Mouse (Mus musculus) forebrain, postnatal 0 days (tissue): ENCODE results near the gene Tmem176a. TPM values are rescaled to one million over a fixed set of nuclear protein-coding genes. Genes with fewer than 3 reads are reported as not detected.

Source experiments
- ATAC-seq: fragments of 200-750 bp; cut with Nextera tagmentation; 2 replicates; pipeline ENCODE4 v1.8.0; 2017; ENCODE audit warnings: mild to moderate bottlenecking, moderate library complexity
- DNase-seq: peaks from one replicate; pipeline ENCODE4 v3.0.0-alpha.2; 2015
- H3K27ac ChIP-seq: fragments of 300-500 bp; sonication (generic); 2 replicates; pipeline ENCODE4 v1.5.1; 2014; ENCODE audit warnings: low read depth, mild to moderate bottlenecking, antibody characterized with exemption, low read length, moderate library complexity, mixed read lengths
- H3K27me3 ChIP-seq: fragments of 300-500 bp; sonication (generic); 2 replicates; pipeline ENCODE4 v1.6.1; 2014; ENCODE audit warnings: mild to moderate bottlenecking, low read length, mixed read lengths; ENCODE audit not compliant: insufficient read depth
- H3K36me3 ChIP-seq: fragments of 300-500 bp; sonication (generic); 2 replicates; pipeline ENCODE4 v1.6.1; 2014; ENCODE audit warnings: mild to moderate bottlenecking, moderate library complexity; ENCODE audit not compliant: insufficient read depth
- H3K4me1 ChIP-seq: fragments of 300-500 bp; sonication (generic); 2 replicates; pipeline ENCODE4 v1.6.1; 2014; ENCODE audit warnings: antibody characterized with exemption; ENCODE audit not compliant: insufficient read depth
- H3K4me2 ChIP-seq: fragments of 300-500 bp; sonication (generic); 2 replicates; pipeline ENCODE4 v1.6.1; 2014; ENCODE audit warnings: low read depth, mild to moderate bottlenecking, moderate library complexity
- H3K4me3 ChIP-seq: fragments of 300-500 bp; sonication (generic); 2 replicates; pipeline ENCODE4 v1.5.1; 2014; ENCODE audit warnings: low read depth, low read length, mixed read lengths
- H3K9ac ChIP-seq: fragments of 300-500 bp; sonication (generic); 2 replicates; pipeline ENCODE4 v1.6.1; 2014; ENCODE audit warnings: mild to moderate bottlenecking
- H3K9me3 ChIP-seq: fragments of 300-500 bp; sonication (generic); 2 replicates; pipeline ENCODE4 v1.6.1; 2016; ENCODE audit warnings: low read length
- CTCF ChIP-seq: sonication (generic); IDR thresholded peaks from 2 replicates; pipeline ENCODE4 v1.5.1; 2016; ENCODE audit warnings: antibody characterized with exemption, control low read depth, low read depth
- WGBS: fragments of 180-500 bp; shearing (Covaris S2); extraction: QIAGEN DNeasy Blood & Tissue Kit; methylation state at CpG from one replicate; pipeline ENCODE4 v1.1.7; 2014; 5-methylcytosine and 5-hydroxymethylcytosine counted together
- polyA plus RNA-seq: library from polyadenylated mRNA; unstranded; fragments of >200 nt; fragmentation: Nextera tagmentation; extraction: Ambion mirVana; gene quantifications from 2 replicates; pipeline ENCODE4 v1.2.1, GENCODE M21; 2015
- total RNA-seq: library from RNA; depleted of rRNA; stranded (reverse); fragments of >200 nt; gene quantifications from 2 replicates; pipeline ENCODE4 v1.2.3, GENCODE M21; 2014; rRNA removed

Tmem176a gene
- total RNA-seq (15.4 and 19.7 TPM in 2 replicates), polyA plus RNA-seq (18.3 and 24.5 TPM in 2 replicates)

GRCm38 (mm10) chr6:48840371-48840969, at the start of gene Tmem176a:
Tmem176a (plus strand) TSS chr6:48840919.
- peak within 1 kb of the TSS; percentile 73 for H3K27ac ChIP-seq
- TF ChIP-seq CTCF: no peak
- DNase-seq (peak; percentile 50), ATAC-seq (peak; percentile 32)
- H3K27me3 ChIP-seq: no peaks in the 10 kb centered on the region
- peak within 1 kb of the TSS; percentile 46 for H3K9ac ChIP-seq
- H3K4me1 ChIP-seq: peaks cover 19% of the 10 kb centered on the region; the same call in 1 of the 2 replicates
- peak within 1 kb of the TSS; percentile 48 for H3K4me2 ChIP-seq
- WGBS: 17% methylated on average over 7 of the region's 7 CpGs
- H3K36me3 ChIP-seq: no peaks in the 10 kb centered on the region
- H3K4me3 ChIP-seq: peak within 1 kb of the TSS; percentile 32
- H3K9me3 ChIP-seq: no peaks in the 10 kb centered on the region

GRCm38 (mm10) chr6:48801897-48802296, 38.8 kb upstream of the Tmem176a start:
- TF ChIP-seq CTCF: no peak
- no peaks in the 10 kb centered on the region for H3K4me1 ChIP-seq
- H3K27ac ChIP-seq: no peak overlapping the region
- DNase-seq: no peak
- H3K9me3 ChIP-seq: 0 out of 2 replicates have a peak, but pooled peaks cover 3% of the 10 kb centered on the region
- no peaks in the 10 kb centered on the region for H3K27me3 ChIP-seq
- no peak overlapping the region for H3K9ac ChIP-seq
- no peak overlapping the region for H3K4me3 ChIP-seq
- H3K4me2 ChIP-seq: no peak overlapping the region
- no peak for ATAC-seq
- H3K36me3 ChIP-seq: no peaks in the 10 kb centered on the region
- 70% methylated on average over 1 of the region's 1 CpGs for WGBS

GRCm38 (mm10) chr6:48803406-48804051, 37.2 kb upstream of the Tmem176a start:
- 0 out of 2 replicates have a peak, but pooled peaks cover 3% of the 10 kb centered on the region for H3K9me3 ChIP-seq
- H3K4me3 ChIP-seq: no peak overlapping the region
- H3K4me2 ChIP-seq: no peak overlapping the region
- TF ChIP-seq CTCF: no peak
- no peak overlapping the region for H3K27ac ChIP-seq
- no peaks in the 10 kb centered on the region for H3K27me3 ChIP-seq
- no peaks in the 10 kb centered on the region for H3K4me1 ChIP-seq
- no peaks in the 10 kb centered on the region for H3K36me3 ChIP-seq
- ATAC-seq: peak; percentile 68
- H3K9ac ChIP-seq: no peak overlapping the region
- peak; percentile 54 for DNase-seq

GRCm38 (mm10) chr6:48804346-48804745, 36.4 kb upstream of the Tmem176a start:
- no peak overlapping the region for H3K27ac ChIP-seq
- H3K27me3 ChIP-seq: no peaks in the 10 kb centered on the region
- WGBS: 87% methylated on average over 5 of the region's 5 CpGs
- no peaks in the 10 kb centered on the region for H3K36me3 ChIP-seq
- ATAC-seq: no peak
- no peak for DNase-seq
- no peak overlapping the region for H3K9ac ChIP-seq
- no peak overlapping the region for H3K4me3 ChIP-seq
- no peak overlapping the region for H3K4me2 ChIP-seq
- H3K4me1 ChIP-seq: no peaks in the 10 kb centered on the region
- H3K9me3 ChIP-seq: 0 out of 2 replicates have a peak, but pooled peaks cover 3% of the 10 kb centered on the region
- TF ChIP-seq CTCF: no peak

GRCm38 (mm10) chr6:48806746-48807145, 34.0 kb upstream of the Tmem176a start:
- TF ChIP-seq CTCF: no peak
- Histone ChIP-seq H3K4me3 (no peak overlapping the region), H3K9me3 (0 out of 2 replicates have a peak, but pooled peaks cover 3% of the 10 kb centered on the region), H3K4me1 (no peaks in the 10 kb centered on the region), H3K27me3 (no peaks in the 10 kb centered on the region), H3K27ac (no peak overlapping the region), H3K9ac (no peak overlapping the region), H3K36me3 (no peaks in the 10 kb centered on the region), H3K4me2 (no peak overlapping the region)
- ATAC-seq (no peak), DNase-seq (no peak)
- WGBS: 86% methylated on average over 3 of the region's 3 CpGs

DNA sequence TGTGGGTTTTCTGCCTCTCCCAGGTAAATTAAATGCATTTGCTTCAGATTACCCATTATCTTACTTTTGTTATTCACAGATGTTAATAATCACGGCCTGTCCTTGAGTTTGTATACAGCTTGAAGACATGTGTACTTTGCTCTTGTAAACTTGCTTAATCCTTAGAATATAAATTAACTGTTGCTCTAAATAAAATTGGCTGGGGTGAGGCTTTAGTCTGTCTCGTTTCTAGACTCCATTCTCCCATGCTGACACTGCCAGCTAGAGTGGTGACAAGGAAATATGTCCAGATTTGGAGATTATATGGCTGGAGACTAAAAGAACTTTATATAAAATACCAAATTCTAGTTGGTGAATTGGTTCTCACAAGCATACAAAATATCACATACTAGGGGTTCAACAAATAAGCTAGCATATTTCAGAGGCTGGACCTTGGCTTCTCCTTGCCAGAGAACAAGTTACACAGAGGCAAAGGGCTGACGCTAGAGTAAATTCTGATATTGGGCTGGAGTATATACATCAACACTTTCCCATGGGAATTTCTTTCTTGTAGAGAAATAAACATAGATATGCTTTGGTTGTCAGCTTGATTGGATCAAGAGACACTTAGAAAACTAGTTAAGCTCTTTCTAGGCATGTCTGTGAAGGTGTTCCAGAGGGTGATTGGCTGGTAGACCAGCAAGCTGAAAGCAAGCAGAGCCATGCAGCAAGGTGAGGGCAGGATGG, 31.1 kb upstream of the Tmem176a start:
- DNase-seq (no peak), ATAC-seq (no peak)
- H3K27me3 ChIP-seq: no peaks in the 10 kb centered on the region
- H3K9me3 ChIP-seq: 0 out of 2 replicates have a peak, but pooled peaks cover 3% of the 10 kb centered on the region
- H3K4me3 ChIP-seq: no peak overlapping the region
- no peaks in the 10 kb centered on the region for H3K4me1 ChIP-seq
- H3K27ac ChIP-seq: no peak overlapping the region
- no peak overlapping the region for H3K9ac ChIP-seq
- TF ChIP-seq CTCF: no peak
- 64% methylated on average over 3 of the region's 3 CpGs for WGBS
- H3K36me3 ChIP-seq: no peaks in the 10 kb centered on the region
- no peak overlapping the region for H3K4me2 ChIP-seq

- ATAC-seq: no peak
- no peak overlapping the region for H3K4me2 ChIP-seq
- peak; percentile 19 for TF ChIP-seq CTCF
These were observed 25.7 kb upstream of the Tmem176a start for GRCm38 (mm10) chr6:48815013-48815412.

More at GRCm38 (mm10) chr6:48815013-48815412, 25.7 kb upstream of the Tmem176a start:
- no peaks in the 10 kb centered on the region for H3K27me3 ChIP-seq
- H3K36me3 ChIP-seq: no peaks in the 10 kb centered on the region
- no peaks in the 10 kb centered on the region for H3K4me1 ChIP-seq
- no peak overlapping the region for H3K27ac ChIP-seq
- no peak overlapping the region for H3K4me3 ChIP-seq
- no peaks in the 10 kb centered on the region for H3K9me3 ChIP-seq
- H3K9ac ChIP-seq: no peak overlapping the region
- DNase-seq: no peak
